Comparison of ENCODE assay signal across 33 mouse cellular contexts in genomic region chr5:137111542-137112408, GRCm38 (mm10). TPM values are rescaled to one million over a fixed set of nuclear protein-coding genes. Genes with fewer than 3 reads are reported as not detected.
DNase-seq lines count a peak whose midpoint lies in the region; ATAC-seq lines count a peak whose summit lies in the region.
"Had no signal": no experiment of that assay in that cellular context is flagged by ENCODE, and none has a peak within 500 bp of the region (broad histone marks: within the 10 kb centered on the region; RNA-seq: fewer than 3 reads in every experiment).

No protein-coding gene starts in this region.

- DNase-seq in frontal cortex, postnatal 14 days (ENCODE audit: low spot score in 2 of 2), result no peak
- peak; percentile 56 for DNase-seq in testis, postnatal 10 days (ENCODE audit: low spot score)
- no peak for DNase-seq in testis, postnatal 14 days (ENCODE audit: low spot score)
- DNase-seq in ZHBTc4 (ENCODE audit: low read depth, low spot score), result peak; percentile 61
- no peak for DNase-seq in gastrocnemius, adult 8-10 months (ENCODE audit: low spot score in 2 of 2)
- DNase-seq: adrenal gland, adult 2 months; adrenal gland, postnatal 36 days; cerebellum, adult 11 months; cerebellum, adult 2 months; cerebellum, adult 9-11 months; cerebellum, postnatal 25 days; gastrocnemius, postnatal 14 days; heart, adult 18-20 months; heart, postnatal 14 days; heart, postnatal 4 days; kidney, adult 2 months had no signal

- H3K4me1 ChIP-seq in intestine, embryonic 16.5 days (ENCODE audit: control insufficient read depth, insufficient read depth, low read length), result peaks cover 15% of the 10 kb centered on the region

- H3K27me3 ChIP-seq in intestine, embryonic 16.5 days (replicated peaks; ENCODE audit: control insufficient read depth, insufficient read depth, low read length), result no peaks in the 10 kb centered on the region
- H3K27me3 ChIP-seq: embryonic facial prominence, embryonic 12.5 days; embryonic facial prominence, embryonic 15.5 days; forebrain, embryonic 12.5 days; forebrain, embryonic 15.5 days; heart, embryonic 13.5 days had no signal

- peak; percentile 44; the same call in 1 of the 2 replicates for ATAC-seq in frontal cortex, adult (ENCODE audit: low TSS enrichment)
- no peak for ATAC-seq in intestine, embryonic 16.5 days
- ATAC-seq: CD4-positive, CD25-positive, alpha-beta regulatory T cell, adult 4 months; forebrain, embryonic 15.5 days; hindbrain, postnatal 0 days; inflammation-experienced regulatory T-cells, adult 6 months; intestine, postnatal 0 days had no signal

- WGBS in intestine, embryonic 16.5 days, result 80% methylated on average over 5 of the region's 5 CpGs

- no peak overlapping the region for H3K27ac ChIP-seq in intestine, embryonic 16.5 days (ENCODE audit: low read length)
- H3K27ac ChIP-seq: embryonic facial prominence, embryonic 12.5 days; embryonic facial prominence, embryonic 15.5 days; forebrain, embryonic 12.5 days; forebrain, embryonic 15.5 days; heart, embryonic 10.5 days; heart, embryonic 13.5 days; hindbrain, embryonic 14.5 days; hindbrain, postnatal 0 days had no signal

- H3K9ac ChIP-seq in intestine, embryonic 16.5 days (ENCODE audit: low read depth, low read length), result no peak overlapping the region
- H3K9ac ChIP-seq: embryonic facial prominence, embryonic 12.5 days; embryonic facial prominence, embryonic 15.5 days; forebrain, embryonic 12.5 days; forebrain, embryonic 15.5 days; heart, embryonic 13.5 days; hindbrain, embryonic 14.5 days had no signal

- no peaks in the 10 kb centered on the region; the same call in 1 of the 2 replicates for H3K9me3 ChIP-seq in intestine, embryonic 16.5 days (ENCODE audit: control insufficient read depth, low read length)
- H3K9me3 ChIP-seq: embryonic facial prominence, embryonic 12.5 days; embryonic facial prominence, embryonic 15.5 days; forebrain, embryonic 12.5 days; forebrain, embryonic 15.5 days; heart, embryonic 13.5 days had no signal

- no peak overlapping the region for H3K4me3 ChIP-seq in intestine, embryonic 16.5 days (ENCODE audit: low read length)
- H3K4me3 ChIP-seq: embryonic facial prominence, embryonic 12.5 days; embryonic facial prominence, embryonic 15.5 days; forebrain, embryonic 12.5 days; forebrain, embryonic 15.5 days; heart, embryonic 10.5 days; heart, embryonic 13.5 days had no signal

- H3K4me2 ChIP-seq in intestine, embryonic 16.5 days (ENCODE audit: low read depth, low read length), result no peak overlapping the region
- H3K4me2 ChIP-seq: embryonic facial prominence, embryonic 12.5 days; embryonic facial prominence, embryonic 15.5 days; forebrain, embryonic 12.5 days; forebrain, embryonic 15.5 days; heart, embryonic 13.5 days; hindbrain, embryonic 14.5 days had no signal

- peaks cover 22% of the 10 kb centered on the region for H3K36me3 ChIP-seq in intestine, embryonic 16.5 days (ENCODE audit: control insufficient read depth, insufficient read depth, low read length)
- H3K36me3 ChIP-seq: forebrain, embryonic 15.5 days had no signal

RNA-seq across cellular contexts. Expression of gene Trim56, which starts 4.2 kb away (rescaled TPM):
- 5.5 and 6.5 TPM in 2 replicates for polyA plus RNA-seq in intestine, embryonic 16.5 days (2015; fragmentation: Nextera tagmentation; extraction: Ambion mirVana)
- total RNA-seq in gastrocnemius, adult 8-10 months (2022), result 1 to 10 TPM; 6.5 to 9.0 (median 7.8) TPM

RNA-seq across cellular contexts. Expression of gene Muc3, which starts 37.3 kb away (rescaled TPM):
- polyA plus RNA-seq in intestine, embryonic 16.5 days (2015; fragmentation: Nextera tagmentation; extraction: Ambion mirVana), result 5.6 and 6.1 TPM in 2 replicates
- total RNA-seq in gastrocnemius, adult 8-10 months (2022), result not detected
- total RNA-seq: adrenal gland, adult 2 months; adrenal gland, postnatal 36 days; common myeloid progenitor, adult 5-6 weeks; gastrocnemius, postnatal 14 days; gastrocnemius, postnatal 4 days; heart, adult 18-20 months; heart, postnatal 14 days; heart, postnatal 4 days; hindbrain, postnatal 0 days had no signal
- polyA plus RNA-seq: adrenal gland, adult 2 months; C2C12; CD4-positive, CD25-positive, alpha-beta regulatory T cell, adult 4 months; cerebellum, adult 2 months; embryonic facial prominence, embryonic 12.5 days; embryonic facial prominence, embryonic 15.5 days; forebrain, embryonic 12.5 days; forebrain, embryonic 15.5 days; heart, embryonic 10.5 days; hindbrain, embryonic 11.5 days; hindbrain, embryonic 14.5 days; hindbrain, postnatal 0 days; inflammation-experienced regulatory T-cells, adult 6 months; kidney, adult 2 months had no signal

RNA-seq across cellular contexts. Expression of gene Serpine1, which starts 39.7 kb away (rescaled TPM):
- 0.24 and 0.29 TPM in 2 replicates for polyA plus RNA-seq in intestine, embryonic 16.5 days (2015; fragmentation: Nextera tagmentation; extraction: Ambion mirVana)
- total RNA-seq in gastrocnemius, adult 8-10 months (2022), result 1 to 10 TPM; 1.8 to 7.5 (median 6.2) TPM
- total RNA-seq: common myeloid progenitor, adult 5-6 weeks had no signal
- polyA plus RNA-seq: inflammation-experienced regulatory T-cells, adult 6 months had no signal

Comparison
In these comparisons a context has a peak if more than half of its experiments do, and no peak if none do; other contexts are left out.
1. DNase-seq: peak in testis, postnatal 10 days (single experiment) and ZHBTc4 (single experiment); none in frontal cortex, postnatal 14 days (0 of 2), testis, postnatal 14 days (single experiment) and gastrocnemius, adult 8-10 months (0 of 2).